Mouse (Mus musculus): ENCODE results near the gene Ryk. TPM values are rescaled to one million over a fixed set of nuclear protein-coding genes. Genes with fewer than 3 reads are reported as not detected.

The Ryk gene
- total and polyA plus RNA-seq, 3 experiments, result 31.5 to 39.7 (median 38.1) TPM

GRCm38 (mm10) chr9:102942221-102942620 lies 107.5 kb downstream of the Ryk start:
- TF ChIP-seq EP300 (IDR thresholded peaks at IDR 0.05; ENCODE audit: insufficient read depth, low read depth, low read length), result no peak
- no peak for TF ChIP-seq POLR2A (IDR thresholded peaks at IDR 0.05; ENCODE audit: insufficient read depth, low read depth, low read length)
- no peak for TF ChIP-seq CTCF (IDR thresholded peaks at IDR 0.05)
- H3K4me1 ChIP-seq (ENCODE audit: control insufficient read depth, insufficient read depth, low read length), result no peaks in the 10 kb centered on the region
- H3K27ac ChIP-seq, result no peak overlapping the region
- WGBS, result 60% methylated on average over 4 of the region's 4 CpGs
- intact Hi-C loops (cut with DNase I), result no loop called here
- H3K9ac ChIP-seq (ENCODE audit: low read depth, low read length), result no peak overlapping the region
- no peaks in the 10 kb centered on the region for H3K79me2 ChIP-seq (replicated peaks; ENCODE audit: control insufficient read depth, insufficient read depth, low read length)
- no peak overlapping the region for H3K4me3 ChIP-seq
- H3K36me3 ChIP-seq (ENCODE audit: control insufficient read depth, insufficient read depth, low read length), result no peaks in the 10 kb centered on the region
- H3K27me3 ChIP-seq (ENCODE audit: control insufficient read depth, insufficient read depth, low read length), result no peaks in the 10 kb centered on the region
- DNase-seq, result no peak

GRCm38 (mm10) chr9:102944891-102945290 lies 110.2 kb downstream of the Ryk start:
- Histone ChIP-seq H3K27ac (no peak overlapping the region), H3K4me3 (no peak overlapping the region), H3K9ac (ENCODE audit: low read depth, low read length) (no peak overlapping the region), H3K79me2 (replicated peaks; ENCODE audit: control insufficient read depth, insufficient read depth, low read length) (no peaks in the 10 kb centered on the region), H3K27me3 (ENCODE audit: control insufficient read depth, insufficient read depth, low read length) (no peaks in the 10 kb centered on the region), H3K4me1 (ENCODE audit: control insufficient read depth, insufficient read depth, low read length) (no peaks in the 10 kb centered on the region), H3K36me3 (ENCODE audit: control insufficient read depth, insufficient read depth, low read length) (no peaks in the 10 kb centered on the region)
- intact Hi-C loops (cut with DNase I), result no loop called here
- 87% methylated on average over 9 of the region's 9 CpGs for WGBS
- TF ChIP-seq POLR2A (IDR thresholded peaks at IDR 0.05; ENCODE audit: insufficient read depth, low read depth, low read length) (no peak), EP300 (IDR thresholded peaks at IDR 0.05; ENCODE audit: insufficient read depth, low read depth, low read length) (no peak), CTCF (IDR thresholded peaks at IDR 0.05) (no peak)
- no peak for DNase-seq

GRCm38 (mm10) chr9:102946469-102947015 lies 111.8 kb downstream of the Ryk start:
- TF ChIP-seq POLR2A (IDR thresholded peaks at IDR 0.05; ENCODE audit: insufficient read depth, low read depth, low read length) (no peak), CTCF (IDR thresholded peaks at IDR 0.05) (no peak), EP300 (IDR thresholded peaks at IDR 0.05; ENCODE audit: insufficient read depth, low read depth, low read length) (no peak)
- no peak for DNase-seq
- intact Hi-C loops (cut with DNase I), result no loop called here
- Histone ChIP-seq H3K9ac (ENCODE audit: low read depth, low read length) (no peak overlapping the region), H3K27ac (no peak overlapping the region), H3K36me3 (ENCODE audit: control insufficient read depth, insufficient read depth, low read length) (no peaks in the 10 kb centered on the region), H3K27me3 (ENCODE audit: control insufficient read depth, insufficient read depth, low read length) (no peaks in the 10 kb centered on the region), H3K4me1 (ENCODE audit: control insufficient read depth, insufficient read depth, low read length) (no peaks in the 10 kb centered on the region), H3K79me2 (replicated peaks; ENCODE audit: control insufficient read depth, insufficient read depth, low read length) (no peaks in the 10 kb centered on the region), H3K4me3 (no peak overlapping the region)
- WGBS, result 75% methylated on average over 12 of the region's 12 CpGs

- DNase-seq, result no peak
- TF ChIP-seq EP300 (IDR thresholded peaks at IDR 0.05; ENCODE audit: insufficient read depth, low read depth, low read length) (no peak), CTCF (IDR thresholded peaks at IDR 0.05) (no peak)
- Histone ChIP-seq H3K27ac (no peak overlapping the region), H3K36me3 (ENCODE audit: control insufficient read depth, insufficient read depth, low read length) (no peaks in the 10 kb centered on the region), H3K4me1 (ENCODE audit: control insufficient read depth, insufficient read depth, low read length) (no peaks in the 10 kb centered on the region), H3K9ac (ENCODE audit: low read depth, low read length) (no peak overlapping the region), H3K4me3 (no peak overlapping the region), H3K27me3 (ENCODE audit: control insufficient read depth, insufficient read depth, low read length) (no peaks in the 10 kb centered on the region), H3K79me2 (replicated peaks; ENCODE audit: control insufficient read depth, insufficient read depth, low read length) (no peaks in the 10 kb centered on the region)
- WGBS, result 73% methylated on average over 5 of the region's 5 CpGs
- intact Hi-C loops (cut with DNase I), result no loop called here
Observed at GRCm38 (mm10) chr9:102948706-102949105, 114.0 kb downstream of the Ryk start.

GRCm38 (mm10) chr9:102951091-102951994 lies 116.6 kb downstream of the Ryk start:
- Histone ChIP-seq H3K4me1 (ENCODE audit: control insufficient read depth, insufficient read depth, low read length) (no peaks in the 10 kb centered on the region), H3K27me3 (ENCODE audit: control insufficient read depth, insufficient read depth, low read length) (no peaks in the 10 kb centered on the region), H3K4me3 (no peak overlapping the region), H3K9ac (ENCODE audit: low read depth, low read length) (no peak overlapping the region), H3K27ac (no peak overlapping the region), H3K36me3 (ENCODE audit: control insufficient read depth, insufficient read depth, low read length) (no peaks in the 10 kb centered on the region), H3K79me2 (replicated peaks; ENCODE audit: control insufficient read depth, insufficient read depth, low read length) (no peaks in the 10 kb centered on the region)
- WGBS, result 82% methylated on average over 9 of the region's 9 CpGs
- TF ChIP-seq EP300 (IDR thresholded peaks at IDR 0.05; ENCODE audit: insufficient read depth, low read depth, low read length) (no peak), POLR2A (IDR thresholded peaks at IDR 0.05; ENCODE audit: insufficient read depth, low read depth, low read length) (no peak), CTCF (IDR thresholded peaks at IDR 0.05) (no peak)
- intact Hi-C loops (cut with DNase I), result no loop called here
- no peak for DNase-seq

GRCm38 (mm10) chr9:102955866-102956265 lies 121.1 kb downstream of the Ryk start:
- Histone ChIP-seq H3K79me2 (replicated peaks; ENCODE audit: control insufficient read depth, insufficient read depth, low read length) (no peaks in the 10 kb centered on the region), H3K4me3 (no peak overlapping the region), H3K27ac (no peak overlapping the region), H3K27me3 (ENCODE audit: control insufficient read depth, insufficient read depth, low read length) (no peaks in the 10 kb centered on the region), H3K36me3 (ENCODE audit: control insufficient read depth, insufficient read depth, low read length) (no peaks in the 10 kb centered on the region), H3K4me1 (ENCODE audit: control insufficient read depth, insufficient read depth, low read length) (no peaks in the 10 kb centered on the region), H3K9ac (ENCODE audit: low read depth, low read length) (no peak overlapping the region)
- no peak for DNase-seq
- TF ChIP-seq CTCF (IDR thresholded peaks at IDR 0.05), result no peak
- TF ChIP-seq EP300 (IDR thresholded peaks at IDR 0.05; ENCODE audit: insufficient read depth, low read depth, low read length), result no peak
- no peak for TF ChIP-seq POLR2A (IDR thresholded peaks at IDR 0.05; ENCODE audit: insufficient read depth, low read depth, low read length)
- intact Hi-C loops (cut with DNase I), result no loop called here
- WGBS, result 81% methylated on average over 3 of the region's 3 CpGs

Other genes starting within 250 kb of the Ryk start
- gene Anapc13, start 208.6 kb upstream of the Ryk start, total RNA-seq (2021), result 100 to 1,000 TPM; 344 to 384 TPM
- gene Anapc13, start 208.6 kb upstream of the Ryk start, polyA plus RNA-seq (2012; rRNA removed), result 128 and 135 TPM in 2 replicates
- 10 to 100 TPM; 49.4 to 57.5 TPM for gene Cep63, start 208.4 kb upstream of the Ryk start, total RNA-seq (2021)
- 7.3 and 9.9 TPM in 2 replicates for gene Cep63, start 208.4 kb upstream of the Ryk start, polyA plus RNA-seq (2012; rRNA removed)
- 10 to 100 TPM; 56.5 to 66.3 TPM for gene Amotl2, start 118.2 kb upstream of the Ryk start, total RNA-seq (2021)
- 25.9 and 28.3 TPM in 2 replicates for gene Amotl2, start 118.2 kb upstream of the Ryk start, polyA plus RNA-seq (2012; rRNA removed)
- 1 to 10 TPM; 3.6 to 4.7 TPM for gene Slco2a1, start 153.8 kb downstream of the Ryk start, total RNA-seq (2021)
- gene Slco2a1, start 153.8 kb downstream of the Ryk start, polyA plus RNA-seq (2012; rRNA removed), result 4.4 and 4.8 TPM in 2 replicates